Mouse (Mus musculus) G1E (cell line): ENCODE data around the gene Gpr15.

ENCODE experiments used
- CTCF ChIP-seq: IDR thresholded peaks from 2 replicates; pipeline ENCODE4 v1.5.1; 2012; ENCODE audit warnings: low read depth, low read length, inconsistent platforms, mixed read lengths
- TAL1 ChIP-seq: conservative IDR thresholded peaks from 2 replicates; pipeline ENCODE4 v1.6.1; 2012; ENCODE audit warnings: low read depth, low read length, inconsistent platforms, mixed read lengths

GRCm38 (mm10) chr16:58683911-58684310 is 35.0 kb downstream of the Gpr15 start:
- no peak for TF ChIP-seq CTCF
- TF ChIP-seq TAL1, result no peak
